Mouse (Mus musculus): ENCODE data around the gene Tctn3. TPM values are rescaled to one million over a fixed set of nuclear protein-coding genes. Genes with fewer than 3 reads are reported as not detected.

Gene Tctn3
- total RNA-seq (2015; ENCODE audit: low replicate concordance): 0.63 TPM in 1 of 2 replicates, not detected in the other
- total RNA-seq (2017; ENCODE audit: low replicate concordance): 0.14 and 0.68 TPM in 2 replicates

GRCm38 (mm10) chr19:40611830-40612506, at the start of gene Tctn3, which contains the start of gene Entpd1:
Tctn3 (minus strand) TSS chr19:40612233.
Entpd1 (plus strand) TSS chr19:40612366.
- peak; percentile 98 for ATAC-seq (replicated peaks; ENCODE audit: low FRiP score, poor library complexity, severe bottlenecking)

- ATAC-seq (replicated peaks; ENCODE audit: low FRiP score, poor library complexity, severe bottlenecking): no peak
These were observed 49.1 kb upstream of the Tctn3 start for GRCm38 (mm10) chr19:40661108-40661507.

- ATAC-seq (replicated peaks; ENCODE audit: low FRiP score, poor library complexity, severe bottlenecking): no peak
These were observed 48.5 kb upstream of the Tctn3 start for GRCm38 (mm10) chr19:40660510-40660909.

GRCm38 (mm10) chr19:40659651-40660478, 47.8 kb upstream of the Tctn3 start:
- ATAC-seq (replicated peaks; ENCODE audit: low FRiP score, poor library complexity, severe bottlenecking): no peak

- no peak for ATAC-seq (replicated peaks; ENCODE audit: low FRiP score, poor library complexity, severe bottlenecking)
These were observed 46.9 kb upstream of the Tctn3 start for GRCm38 (mm10) chr19:40658935-40659334.

GRCm38 (mm10) chr19:40658281-40658680, 46.2 kb upstream of the Tctn3 start:
- ATAC-seq (replicated peaks; ENCODE audit: low FRiP score, poor library complexity, severe bottlenecking): no peak

GRCm38 (mm10) chr19:40656207-40656606, 44.2 kb upstream of the Tctn3 start:
- no peak for ATAC-seq (replicated peaks; ENCODE audit: low FRiP score, poor library complexity, severe bottlenecking)

- no peak for ATAC-seq (replicated peaks; ENCODE audit: low FRiP score, poor library complexity, severe bottlenecking)
These were observed 38.1 kb upstream of the Tctn3 start for GRCm38 (mm10) chr19:40650090-40650489.

GRCm38 (mm10) chr19:40647319-40648158, 35.5 kb upstream of the Tctn3 start:
- no peak for ATAC-seq (replicated peaks; ENCODE audit: low FRiP score, poor library complexity, severe bottlenecking)

- ATAC-seq (replicated peaks; ENCODE audit: low FRiP score, poor library complexity, severe bottlenecking): no peak
These were observed 34.3 kb upstream of the Tctn3 start for GRCm38 (mm10) chr19:40646379-40646778.

GRCm38 (mm10) chr19:40643846-40644245, 31.8 kb upstream of the Tctn3 start:
- no peak for ATAC-seq (replicated peaks; ENCODE audit: low FRiP score, poor library complexity, severe bottlenecking)

GRCm38 (mm10) chr19:40640799-40641198, 28.8 kb upstream of the Tctn3 start:
- no peak for ATAC-seq (replicated peaks; ENCODE audit: low FRiP score, poor library complexity, severe bottlenecking)

- ATAC-seq (replicated peaks; ENCODE audit: low FRiP score, poor library complexity, severe bottlenecking): no peak
These were observed 27.8 kb upstream of the Tctn3 start for GRCm38 (mm10) chr19:40639729-40640304.

- ATAC-seq (replicated peaks; ENCODE audit: low FRiP score, poor library complexity, severe bottlenecking): no peak
These were observed 26.5 kb upstream of the Tctn3 start for GRCm38 (mm10) chr19:40638582-40638981.

- ATAC-seq (replicated peaks; ENCODE audit: low FRiP score, poor library complexity, severe bottlenecking): no peak
These were observed 25.6 kb upstream of the Tctn3 start for GRCm38 (mm10) chr19:40637601-40638000.

- ATAC-seq (replicated peaks; ENCODE audit: low FRiP score, poor library complexity, severe bottlenecking): no peak
These were observed 25.1 kb upstream of the Tctn3 start for GRCm38 (mm10) chr19:40637091-40637490.

- ATAC-seq (replicated peaks; ENCODE audit: low FRiP score, poor library complexity, severe bottlenecking): no peak
These were observed 21.1 kb upstream of the Tctn3 start for GRCm38 (mm10) chr19:40633144-40633543.

GRCm38 (mm10) chr19:40632668-40633067, 20.6 kb upstream of the Tctn3 start:
- ATAC-seq (replicated peaks; ENCODE audit: low FRiP score, poor library complexity, severe bottlenecking): no peak

GRCm38 (mm10) chr19:40632193-40632592, 20.2 kb upstream of the Tctn3 start:
- ATAC-seq (replicated peaks; ENCODE audit: low FRiP score, poor library complexity, severe bottlenecking): no peak

- no peak for ATAC-seq (replicated peaks; ENCODE audit: low FRiP score, poor library complexity, severe bottlenecking)
These were observed 18.6 kb upstream of the Tctn3 start for GRCm38 (mm10) chr19:40630606-40631005.

Data from erythroblast, adult 5-6 weeks (primary cell).